Mouse (Mus musculus): ENCODE results near the gene Crybg1.
A peak's percentile ranks its signal among the peaks of the same experiment; 100 is the strongest.
"Not testable (repeated sequence)": the region's sequence is repeated elsewhere in the genome, so short reads cannot be mapped to it uniquely, and the experiment has no call there.

Gene Crybg1

DNA sequence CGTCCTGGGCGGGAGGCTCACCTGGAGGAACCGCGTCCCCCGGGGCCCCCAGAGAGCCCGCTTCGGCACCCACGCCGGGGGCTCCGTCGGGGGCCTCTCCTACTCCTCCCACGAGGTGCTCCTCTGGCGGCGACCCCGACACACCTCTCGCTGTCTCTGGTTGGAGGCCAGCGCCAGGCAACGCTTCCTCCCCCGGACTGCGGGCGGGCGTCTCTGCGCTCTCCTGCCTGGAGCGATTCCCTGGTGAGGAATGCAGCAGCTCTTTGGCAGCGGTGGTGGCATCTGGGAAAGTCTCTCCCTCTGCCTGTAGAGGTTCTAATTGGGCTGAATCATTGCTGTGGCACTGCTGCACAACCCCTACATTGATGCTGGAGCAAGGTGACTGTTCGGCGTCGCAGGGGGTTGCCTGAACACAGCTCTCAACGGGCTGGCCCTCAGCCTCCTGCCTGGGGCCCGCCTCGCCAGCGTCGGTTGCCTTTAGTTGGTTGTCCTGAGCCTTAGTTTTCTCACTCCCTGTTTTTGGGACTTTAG lies 144.4 kb downstream of the Crybg1 start:
- peak; percentile 59 for DNase-seq

DNA sequence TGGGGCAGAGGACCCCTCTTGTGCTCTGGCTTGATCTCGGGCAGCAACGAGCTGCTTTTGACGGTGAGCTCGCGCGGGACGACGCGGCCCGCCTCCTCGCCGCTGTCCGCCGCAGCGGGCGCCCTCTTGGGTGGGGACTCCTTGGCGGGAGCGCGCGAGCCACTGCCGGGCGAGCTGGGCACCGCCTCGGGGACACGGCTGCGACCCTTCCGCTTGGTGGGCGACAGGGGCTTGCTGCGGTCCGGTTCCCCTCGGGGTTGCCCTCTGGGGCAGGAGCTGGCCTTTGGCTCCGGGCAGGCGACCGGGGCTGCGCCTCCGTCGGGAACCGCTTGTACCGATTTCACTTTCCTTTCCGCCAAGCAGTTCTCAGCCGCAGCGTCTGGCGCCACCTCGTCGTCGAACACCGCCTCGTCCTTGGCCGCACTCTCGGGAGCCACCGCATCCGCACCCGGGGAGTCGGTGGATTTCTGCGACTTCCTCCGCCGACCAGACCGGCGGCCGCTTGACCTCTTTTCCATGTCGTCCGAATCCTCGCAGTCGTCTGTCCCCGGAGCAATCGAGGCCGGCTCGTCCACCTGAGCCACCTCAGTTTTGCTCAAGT lies 145.0 kb downstream of the Crybg1 start:
- DNase-seq = peak; percentile 80

DNA sequence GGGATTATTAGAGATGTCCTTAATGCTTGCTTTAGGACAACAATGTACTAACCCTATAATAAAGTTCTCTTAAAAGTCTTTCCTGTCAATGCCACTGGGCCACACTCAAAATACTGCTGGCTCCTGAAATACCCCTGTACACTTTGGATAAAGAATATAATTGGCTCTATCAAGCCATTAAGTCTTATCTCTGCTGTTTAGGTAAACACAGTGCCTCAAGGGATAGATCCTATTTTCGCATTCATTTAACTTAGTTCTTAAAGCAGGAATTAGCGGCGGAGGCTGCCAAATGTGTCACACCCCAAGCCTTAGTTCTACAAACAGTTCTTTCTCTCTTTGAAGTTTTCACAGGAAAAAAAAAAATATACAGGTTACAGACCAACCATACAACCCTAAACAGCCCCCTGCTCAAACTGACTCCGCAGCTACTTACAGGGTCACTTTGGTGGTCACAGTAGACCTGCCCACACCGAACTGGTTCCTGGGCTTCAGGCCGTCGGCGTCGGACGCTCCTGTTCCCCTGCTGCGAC lies 145.6 kb downstream of the Crybg1 start:
- DNase-seq = no peak

DNA sequence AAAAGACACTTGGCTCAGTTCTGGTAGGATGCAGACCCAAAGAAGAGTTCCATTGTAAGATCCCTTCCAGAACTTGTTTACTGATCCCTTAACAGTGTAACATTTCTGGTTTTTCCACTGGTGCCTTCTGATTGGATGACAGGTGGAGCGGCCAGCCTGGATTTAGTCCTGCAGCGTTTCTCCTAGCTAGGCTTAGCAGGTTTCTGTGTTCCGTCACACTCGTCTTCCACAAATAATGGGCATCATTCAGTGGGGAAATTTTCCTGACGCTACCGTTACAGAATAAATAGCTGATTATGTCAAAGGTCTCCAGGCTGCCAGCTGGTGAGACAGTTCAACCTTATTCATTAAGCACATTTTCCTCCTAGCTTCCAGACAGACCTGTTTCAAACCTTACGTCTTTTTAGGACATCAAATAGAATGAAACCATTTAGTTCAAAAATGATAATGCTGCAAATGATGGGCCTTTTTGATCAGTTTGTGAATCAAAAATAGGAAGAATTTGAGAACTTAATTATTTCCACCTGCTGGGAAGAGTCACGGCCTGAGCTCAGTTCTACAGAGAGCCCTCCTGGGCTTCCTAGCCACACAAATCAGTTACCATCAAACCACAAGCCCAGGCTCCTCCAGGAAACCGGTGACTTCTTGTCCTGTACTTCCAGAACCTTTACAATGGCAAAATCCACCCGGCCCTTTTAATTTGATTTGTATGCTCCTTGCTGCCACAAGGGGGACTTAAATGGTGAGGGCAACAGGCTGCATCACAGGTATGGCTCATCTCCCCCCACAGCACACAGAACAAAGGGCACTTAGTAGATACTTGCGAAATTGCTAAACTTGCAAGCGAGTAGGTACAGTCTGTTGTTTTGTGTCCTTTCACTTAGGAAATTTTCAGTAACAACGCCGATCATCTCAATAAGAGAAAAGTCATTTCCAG lies 146.4 kb downstream of the Crybg1 start:
- peak; percentile 21 for DNase-seq

DNA sequence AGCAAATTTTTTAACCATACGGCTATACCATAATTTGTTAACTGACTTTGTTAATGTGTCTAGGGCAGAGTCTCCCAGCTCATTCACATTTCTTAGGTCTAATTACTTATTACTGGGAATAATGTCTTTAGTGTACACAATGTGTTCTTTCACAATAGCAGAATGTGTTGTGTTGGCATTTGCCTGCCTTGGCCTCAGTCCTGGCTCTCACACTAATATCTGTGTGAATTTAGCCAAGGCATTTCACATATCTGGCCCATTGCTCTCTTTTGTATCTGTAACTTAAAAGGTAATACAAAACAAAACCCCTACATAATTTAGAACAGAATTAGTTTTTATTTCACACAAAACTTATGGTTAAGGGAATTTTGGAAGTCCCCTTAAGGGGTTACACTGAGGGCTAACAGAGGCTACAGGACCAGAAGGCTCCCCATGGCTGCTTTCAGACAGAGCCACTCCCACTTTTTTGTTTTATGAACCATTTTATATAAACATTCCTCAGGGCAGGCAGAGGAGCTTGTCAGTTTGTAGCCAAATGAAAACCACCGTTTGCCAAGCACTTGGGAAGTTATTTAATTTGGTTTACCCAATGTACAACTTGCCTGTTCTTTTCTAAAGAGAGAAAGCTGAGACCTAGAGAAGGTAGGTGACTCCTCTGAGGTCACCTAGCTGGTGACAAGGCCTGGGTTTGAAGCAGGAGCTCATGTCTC lies 148.3 kb downstream of the Crybg1 start:
- no peak for DNase-seq

DNA sequence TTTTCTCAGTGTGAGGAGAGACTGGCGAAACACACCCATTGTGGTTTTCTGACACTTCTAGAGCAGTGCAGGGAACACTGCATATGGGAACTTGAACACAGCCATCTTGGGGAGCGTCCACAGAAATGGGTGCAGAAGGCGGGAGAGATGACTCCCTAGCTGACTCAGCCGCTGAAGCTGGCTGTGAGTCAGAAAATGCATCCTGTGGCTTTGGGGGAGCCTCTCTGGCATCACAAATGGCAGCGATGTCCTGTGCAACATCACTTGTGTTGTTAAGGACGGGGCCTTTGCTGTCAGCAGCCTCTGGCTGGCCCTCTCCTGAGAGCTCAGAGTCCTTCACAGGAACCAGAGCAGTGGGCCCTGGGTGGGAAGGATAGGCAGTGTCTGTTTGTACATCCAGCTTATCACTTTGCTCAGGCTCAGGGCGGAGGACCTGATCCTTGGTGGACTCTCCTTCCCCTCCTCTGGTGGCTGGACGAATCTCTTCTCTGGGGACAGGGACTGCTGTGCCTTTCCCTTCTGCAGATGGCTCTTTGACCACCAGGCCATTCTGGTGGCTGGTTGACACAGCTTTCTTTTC lies 150.1 kb downstream of the Crybg1 start:
- no peak for DNase-seq

DNA sequence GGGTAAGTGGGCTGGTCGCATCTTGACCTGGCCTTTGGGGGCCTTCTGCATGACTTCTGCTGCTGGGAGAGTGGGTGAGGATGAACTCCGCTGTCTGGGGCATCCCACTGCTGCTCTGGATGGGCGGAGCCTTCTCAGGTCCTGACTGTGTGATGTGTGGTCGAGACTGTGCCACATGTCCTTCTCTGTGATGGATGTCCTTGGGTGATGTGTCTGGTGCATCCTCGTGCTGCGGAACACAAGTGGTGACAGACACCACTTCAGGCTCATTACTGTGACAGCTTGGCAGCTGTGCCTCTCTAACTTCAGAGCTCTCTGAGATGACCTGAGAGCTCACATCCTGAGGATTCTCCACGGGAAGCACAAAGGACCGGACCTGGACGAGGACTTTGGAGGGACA lies 150.6 kb downstream of the Crybg1 start:
- no peak for DNase-seq

DNA sequence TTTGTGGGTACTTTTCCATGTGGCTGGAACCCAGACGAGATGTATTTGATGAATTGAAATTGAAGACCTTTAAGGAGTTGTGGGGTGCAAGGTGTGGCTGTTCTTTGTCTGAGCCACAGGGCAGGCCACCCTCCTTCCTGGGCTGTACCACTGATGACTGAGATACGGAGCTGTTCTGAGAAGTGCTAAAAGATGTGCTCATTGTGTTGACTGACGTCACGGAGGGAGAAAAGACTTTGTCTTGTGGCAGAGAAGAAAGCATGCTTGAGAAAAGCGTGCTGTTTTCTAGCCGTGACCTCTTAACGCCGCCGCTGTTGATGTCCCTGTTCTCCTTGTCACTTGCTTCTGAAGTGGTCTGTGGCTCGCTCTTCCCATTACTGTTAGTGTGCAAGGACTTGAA lies 151.4 kb downstream of the Crybg1 start:
- no peak for DNase-seq

DNA sequence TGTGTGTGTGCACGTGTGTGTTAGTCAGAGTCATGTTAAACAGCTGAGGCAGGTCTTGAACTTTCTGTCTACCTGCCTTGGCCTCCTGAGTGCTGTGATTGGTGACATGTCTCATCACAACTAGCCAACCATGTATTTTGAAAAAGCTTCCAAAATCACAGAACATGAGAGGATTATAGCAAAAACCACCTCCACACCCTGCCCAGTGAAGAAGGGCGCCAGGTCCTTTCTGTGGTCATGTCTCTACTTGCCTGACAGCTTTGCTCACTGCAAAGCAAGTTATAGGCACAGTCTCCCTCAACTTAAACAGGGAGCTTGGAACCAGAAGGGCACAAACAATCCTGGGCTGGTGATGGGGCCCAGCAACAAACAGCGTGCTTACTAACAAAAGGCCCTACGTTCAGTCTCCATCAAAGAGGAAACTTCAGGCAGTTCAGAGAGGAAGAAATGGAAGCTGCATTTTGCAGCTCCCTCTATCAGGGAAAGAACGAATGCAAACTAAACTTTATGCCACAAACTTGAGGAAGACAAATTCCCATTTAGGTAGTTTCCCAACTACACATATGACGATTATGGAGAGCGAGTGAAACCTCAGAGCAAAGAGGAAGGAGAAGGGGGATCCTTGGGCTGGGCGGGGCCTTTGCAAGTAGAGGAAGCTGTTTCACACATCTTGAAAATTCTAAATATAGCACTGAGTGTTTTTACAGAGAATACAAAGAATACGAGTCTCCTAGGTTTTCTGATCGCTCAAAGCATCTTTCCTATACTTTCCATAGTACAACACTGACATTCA lies 152.6 kb downstream of the Crybg1 start:
- DNase-seq = no peak

DNA sequence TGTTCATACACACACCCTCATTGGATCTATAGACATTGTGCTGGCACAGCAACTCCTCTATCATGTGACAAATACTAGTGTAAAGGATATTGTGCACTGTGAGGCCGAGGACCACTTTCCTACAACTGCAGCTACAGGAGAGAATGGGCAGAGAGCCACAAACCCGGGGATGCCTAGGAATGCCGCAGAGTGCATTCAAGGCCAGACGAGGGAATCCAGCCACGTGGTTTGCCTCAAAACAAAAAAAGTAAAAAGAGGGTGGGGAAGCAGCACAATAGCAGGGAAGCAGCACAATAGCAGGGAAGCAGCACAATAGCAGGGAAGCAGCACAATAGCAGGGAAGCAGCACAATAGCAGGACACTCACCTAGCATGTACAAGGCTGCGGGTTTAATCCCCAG lies 155.5 kb downstream of the Crybg1 start:
- no peak for DNase-seq

DNA sequence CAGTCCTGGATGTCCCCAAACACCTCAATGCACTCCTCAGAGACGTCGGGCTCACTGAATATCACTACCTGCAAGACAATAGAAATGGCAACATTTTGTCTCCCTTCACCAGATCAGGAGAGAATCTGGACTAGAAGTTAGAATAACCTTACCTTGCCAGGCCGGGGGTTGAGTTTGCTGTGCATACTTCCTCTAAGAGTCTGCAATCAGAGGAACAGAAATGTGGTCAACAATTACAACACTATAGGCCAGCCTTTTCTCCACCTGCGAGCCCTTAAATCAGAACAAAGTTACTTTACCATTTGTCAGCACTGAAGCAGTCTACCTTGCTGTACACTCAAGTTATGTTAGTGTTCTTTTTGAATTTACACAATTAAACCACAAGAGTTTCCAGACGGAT lies 156.1 kb downstream of the Crybg1 start:
- no peak for DNase-seq

DNA sequence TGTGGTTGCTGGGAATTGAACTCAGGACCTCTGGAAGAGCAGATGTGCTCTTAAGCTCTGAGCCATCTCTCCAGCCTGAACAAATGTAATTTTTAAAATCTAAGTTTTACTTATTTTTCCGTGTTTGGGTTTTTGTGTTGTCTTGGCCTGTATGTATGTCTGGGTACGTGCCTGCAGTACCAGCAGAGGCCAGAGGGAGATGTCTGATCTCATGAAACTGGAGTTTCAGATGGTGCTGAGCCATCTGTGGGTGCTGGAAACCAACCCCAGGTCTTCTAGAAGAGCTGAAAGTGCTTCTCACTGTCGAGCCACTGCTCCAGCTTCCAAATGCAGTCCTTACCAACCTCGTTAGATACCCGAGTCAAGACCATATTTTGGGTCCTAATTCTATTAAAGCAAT lies 157.4 kb downstream of the Crybg1 start:
- no peak for DNase-seq

DNA sequence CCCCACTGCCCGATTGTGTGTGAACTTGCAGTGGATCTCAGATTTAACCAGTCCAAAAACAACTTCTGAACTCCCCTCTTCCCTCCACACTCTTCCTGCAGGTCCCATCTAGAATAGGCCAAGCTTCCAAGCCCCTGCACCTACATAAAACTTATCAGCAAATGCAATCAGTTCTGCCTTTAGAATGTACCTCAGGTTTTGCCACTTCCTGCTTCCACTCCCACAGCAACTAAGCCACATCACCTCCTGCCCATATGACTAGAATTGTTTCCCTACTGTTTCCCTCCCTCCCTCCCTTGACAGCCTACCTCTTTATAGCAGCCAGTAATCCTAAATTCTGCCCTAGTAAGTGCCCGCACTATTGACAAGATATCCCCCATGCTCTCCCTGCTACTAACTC lies 164.8 kb downstream of the Crybg1 start:
- DNase-seq = no peak

DNA sequence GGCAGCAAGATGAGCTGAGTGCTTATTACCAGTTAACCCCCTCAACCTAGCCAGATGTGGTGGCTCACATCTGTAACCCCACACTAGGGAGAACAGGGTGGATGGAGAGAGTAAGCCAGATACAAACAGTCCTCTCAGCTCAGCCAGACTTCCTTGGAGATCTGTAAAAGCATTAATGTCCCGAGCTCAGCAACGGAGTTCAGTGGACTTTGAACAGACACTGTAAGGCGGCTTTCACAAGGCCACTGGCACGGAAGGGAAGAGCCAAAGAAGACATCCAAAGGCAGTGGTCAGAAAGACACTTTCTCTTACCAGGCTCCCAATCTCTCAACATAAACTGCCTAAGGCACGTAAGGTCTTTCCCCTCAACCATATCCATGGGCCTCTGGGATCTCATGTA lies 165.4 kb downstream of the Crybg1 start:
- DNase-seq = peak; percentile 26

DNA sequence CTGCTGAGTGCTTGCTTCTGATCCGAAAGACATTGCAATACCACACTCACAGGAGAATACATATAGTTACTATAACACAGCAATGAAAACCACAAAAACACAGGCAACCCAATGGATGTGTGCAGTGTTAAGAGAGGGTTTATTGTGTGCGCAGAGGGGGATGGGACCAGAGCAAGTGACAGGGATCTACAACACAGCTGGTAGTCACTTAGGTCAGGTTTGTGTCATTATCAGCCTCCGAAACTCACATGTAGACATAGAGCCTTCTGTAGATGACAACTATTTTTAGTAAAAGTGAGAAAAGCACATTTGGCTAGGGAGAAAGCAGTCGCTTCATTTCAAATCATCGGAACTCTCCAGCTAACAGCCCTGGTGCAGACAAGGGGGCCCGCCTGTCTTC lies 166.2 kb downstream of the Crybg1 start:
- no peak for DNase-seq

DNA sequence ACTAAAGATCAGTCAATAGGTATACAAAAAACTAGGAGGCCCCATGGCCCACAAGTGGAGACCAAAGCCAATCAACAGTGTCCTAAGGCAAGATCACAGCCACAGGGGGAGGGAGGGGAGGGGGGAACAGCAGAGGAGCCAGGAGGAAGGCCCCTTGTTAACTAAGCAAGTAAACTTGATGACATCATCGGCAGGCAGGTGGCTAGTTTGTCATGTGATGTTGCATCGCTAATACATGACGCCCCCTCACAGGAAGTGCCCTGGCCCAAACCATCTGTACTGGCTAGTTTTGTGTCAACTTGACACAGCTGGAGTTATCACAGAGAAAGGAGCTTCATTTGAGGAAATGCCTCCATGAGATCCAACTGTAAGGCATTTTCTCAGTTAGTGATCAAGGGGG lies 167.9 kb downstream of the Crybg1 start:
- DNase-seq = not testable (repeated sequence)

DNA sequence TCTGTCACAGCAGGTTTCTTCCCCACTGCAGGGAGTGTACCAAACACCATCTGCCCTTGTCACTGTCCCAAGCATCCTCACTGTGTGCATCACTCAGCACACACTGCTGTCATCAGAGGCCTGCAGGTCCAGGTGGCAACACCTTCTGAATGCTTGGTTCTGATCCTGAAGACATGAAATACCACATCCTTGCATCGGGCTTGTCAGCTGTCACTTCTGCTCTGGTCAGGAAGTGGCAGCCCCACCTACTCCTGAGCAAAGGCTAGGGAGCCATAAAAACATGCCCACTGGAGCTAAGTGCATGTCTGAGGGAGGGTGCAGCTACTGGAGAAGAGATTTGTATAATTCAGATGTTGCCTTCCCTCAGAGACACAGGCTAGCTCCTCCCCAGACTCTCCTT lies 168.6 kb downstream of the Crybg1 start:
- DNase-seq = no peak

DNA sequence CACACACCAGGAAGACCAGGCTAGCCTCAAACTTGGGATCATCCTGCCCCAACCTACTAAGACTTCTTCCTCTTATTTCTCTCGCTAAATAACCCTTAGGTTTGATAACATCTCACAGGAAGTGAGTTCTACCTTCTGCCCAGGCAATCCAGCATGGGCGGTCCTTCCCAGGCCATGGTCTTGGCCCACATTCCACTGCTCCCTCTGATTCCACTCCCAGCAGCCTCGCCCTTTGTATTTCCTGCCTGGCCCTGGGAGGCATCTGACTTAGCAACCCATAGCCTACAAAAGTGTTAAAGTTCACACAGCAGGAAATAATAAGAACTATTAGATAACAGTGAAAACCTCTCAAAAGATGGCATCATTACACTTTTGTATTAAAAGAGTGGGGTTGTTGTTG lies 171.3 kb downstream of the Crybg1 start:
- DNase-seq = peak; percentile 36

DNA sequence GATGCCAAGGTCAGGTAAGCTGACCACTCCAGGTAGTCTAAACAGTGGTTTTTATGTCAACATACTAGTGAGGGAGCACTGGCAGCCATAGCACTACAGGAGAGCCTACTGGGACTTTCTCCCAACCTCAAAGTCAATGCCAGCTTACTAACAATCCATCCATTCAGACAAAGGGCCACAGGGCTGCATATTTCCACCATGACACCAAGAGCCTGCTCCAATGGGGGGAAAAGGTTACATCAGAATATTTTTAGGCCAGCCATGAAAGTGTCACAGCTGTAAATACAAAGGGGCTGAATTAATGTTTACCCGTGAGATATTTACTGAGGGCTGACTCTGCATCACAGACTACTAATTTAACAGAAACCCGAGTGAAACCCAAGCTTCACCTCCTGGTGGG lies 175.4 kb downstream of the Crybg1 start:
- no peak for DNase-seq

DNA sequence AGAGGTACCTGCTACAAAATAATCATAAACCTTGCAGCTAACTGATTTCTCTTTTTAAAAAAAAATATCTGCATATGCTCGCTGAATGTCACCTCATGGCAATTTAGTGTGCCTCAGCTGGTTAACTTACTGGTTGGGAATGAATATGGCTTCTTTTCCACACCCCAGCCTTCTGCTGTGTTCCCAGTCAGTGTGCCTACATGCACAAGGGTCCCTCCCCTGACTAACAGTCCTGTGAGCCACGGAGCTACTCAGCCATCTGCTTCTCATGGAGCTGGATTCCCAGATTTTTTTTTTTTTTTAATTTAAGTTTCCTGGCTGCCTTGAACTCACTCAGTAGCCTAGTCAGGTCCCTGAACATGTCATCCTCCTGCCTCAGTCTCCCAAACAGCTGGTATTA lies 183.7 kb downstream of the Crybg1 start:
- DNase-seq = no peak

DNA sequence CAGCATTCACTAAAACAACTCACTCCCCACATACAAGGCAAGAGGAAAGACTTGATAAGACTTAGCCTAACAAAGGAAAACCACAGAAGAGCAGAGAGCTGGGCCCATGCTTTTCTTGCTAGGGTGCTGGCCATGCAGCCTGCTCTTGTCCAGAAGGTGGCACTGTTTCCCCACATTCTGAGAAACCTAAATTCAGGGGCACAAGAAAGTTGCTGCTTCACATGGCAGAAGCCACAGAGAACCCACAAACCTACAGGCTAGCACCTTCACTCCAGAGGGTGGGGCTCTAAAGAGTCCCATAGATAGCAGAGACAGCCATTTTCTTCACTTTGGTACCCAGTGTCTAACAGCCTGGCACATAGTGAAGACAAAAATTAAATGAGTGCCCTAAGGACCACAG lies 194.7 kb downstream of the Crybg1 start:
- DNase-seq = peak; percentile 54

DNA sequence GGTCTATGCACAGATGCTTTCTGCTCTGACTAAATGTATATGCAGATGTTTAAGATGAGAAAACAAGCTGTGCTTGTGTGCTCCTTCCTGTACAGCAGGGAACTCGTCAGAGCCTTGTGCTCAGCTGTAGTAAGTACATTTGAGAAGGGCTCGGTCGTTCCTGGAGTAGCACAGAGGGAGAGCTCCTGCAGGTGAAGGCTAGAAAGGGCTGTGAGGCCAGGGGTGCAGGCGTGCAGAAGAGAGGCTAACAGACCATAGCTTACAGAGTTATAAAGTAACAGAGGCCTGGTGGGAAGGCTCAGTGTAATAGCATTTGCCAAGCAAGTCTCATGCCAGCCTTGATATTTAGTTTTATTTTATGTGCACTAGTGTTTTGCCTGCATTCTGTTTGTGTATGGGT lies 203.2 kb downstream of the Crybg1 start:
- no peak for DNase-seq

Data from kidney, adult 18-20 months (tissue).